Mouse (Mus musculus) thymus, postnatal 14 days (tissue): ENCODE data around the gene Ganc.

ENCODE experiments used
- DNase-seq: peaks from one replicate; pipeline ENCODE4 v3.0.0; 2021

The Ganc gene

GRCm38 (mm10) chr2:120452600-120452999, 48.9 kb downstream of the Ganc start:
- no peak for DNase-seq

DNA sequence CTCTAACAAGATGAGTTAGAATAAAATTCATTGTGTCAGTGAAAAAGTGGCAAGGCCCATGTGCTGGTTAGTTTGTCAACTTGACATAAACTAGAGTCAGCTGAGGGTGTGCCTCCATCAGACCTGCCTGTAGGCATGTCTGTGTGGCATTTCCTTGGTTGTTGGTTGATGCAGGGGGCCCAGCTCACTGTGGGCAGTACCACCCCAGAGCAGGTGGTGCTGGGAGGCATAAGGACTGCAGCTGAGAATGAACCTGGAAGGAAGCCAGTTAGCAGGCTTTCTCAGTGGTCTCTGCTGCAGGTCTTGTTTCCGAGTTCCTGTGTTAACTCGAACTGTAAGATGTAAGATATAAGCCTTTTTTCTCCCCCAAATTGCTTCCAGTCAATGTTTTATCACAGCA, 51.3 kb downstream of the Ganc start:
- peak; percentile 84 for DNase-seq

GRCm38 (mm10) chr2:120455719-120456118, 52.0 kb downstream of the Ganc start, which contains the start of gene Capn3:
Capn3 (plus strand) TSS chr2:120456019.
- no peak for DNase-seq

- no peak for DNase-seq
Observed at GRCm38 (mm10) chr2:120460216-120460615, 56.5 kb downstream of the Ganc start.

GRCm38 (mm10) chr2:120463328-120463727, 59.6 kb downstream of the Ganc start:
- no peak for DNase-seq

GRCm38 (mm10) chr2:120464091-120464490, 60.4 kb downstream of the Ganc start:
- no peak for DNase-seq

DNA sequence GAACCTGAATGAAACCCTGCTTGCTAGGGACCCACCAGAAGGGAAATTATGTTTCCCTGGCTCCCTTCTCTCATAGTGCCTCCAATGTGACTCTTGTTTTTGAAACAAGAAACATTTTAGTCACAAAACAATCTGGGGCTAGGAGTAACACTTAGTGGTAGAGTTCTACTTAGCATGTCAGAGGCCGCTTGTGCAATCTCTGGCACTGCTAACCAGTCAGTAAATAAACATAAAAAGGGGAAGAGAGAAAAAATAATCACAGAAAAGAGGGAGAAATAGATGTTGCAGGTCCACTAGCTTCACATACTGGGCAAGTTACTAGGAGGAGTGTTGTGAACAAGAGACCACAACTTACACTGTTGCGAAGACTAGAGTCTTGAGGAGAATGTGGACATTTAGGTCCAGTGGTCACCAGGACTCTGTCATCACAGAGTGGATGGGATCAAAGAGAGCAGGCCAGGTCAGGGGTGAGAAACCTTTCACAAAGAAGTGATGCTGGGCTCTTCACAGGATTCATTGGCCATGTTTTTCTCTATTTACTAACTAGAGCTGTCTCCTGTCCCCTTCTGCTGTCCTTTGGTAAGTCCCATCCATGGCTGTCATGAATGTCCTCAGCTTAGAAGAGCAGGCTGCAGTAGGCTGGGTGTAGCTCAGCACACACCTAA, 61.2 kb downstream of the Ganc start:
- no peak for DNase-seq

GRCm38 (mm10) chr2:120465397-120465785, 61.7 kb downstream of the Ganc start:
- no peak for DNase-seq

DNA sequence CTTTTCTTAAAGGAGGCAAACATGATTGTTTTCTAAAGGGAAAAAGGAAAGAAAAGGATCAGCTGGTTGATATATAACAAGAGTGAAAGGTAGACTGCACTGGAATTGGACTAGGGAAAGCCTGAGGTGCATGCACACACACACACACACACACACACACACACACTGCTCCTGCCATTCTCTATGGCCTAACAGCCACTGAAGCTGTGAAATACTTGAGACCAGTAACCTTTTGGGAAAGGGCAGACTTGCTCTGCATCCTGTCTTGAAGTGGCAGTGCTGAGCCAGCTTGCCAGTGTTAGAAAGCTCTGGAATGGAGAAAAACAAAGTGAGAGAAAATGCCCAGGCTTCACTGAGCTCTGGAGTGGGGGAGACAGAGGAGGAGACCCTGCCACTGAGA, 64.3 kb downstream of the Ganc start:
- DNase-seq = no peak

DNA sequence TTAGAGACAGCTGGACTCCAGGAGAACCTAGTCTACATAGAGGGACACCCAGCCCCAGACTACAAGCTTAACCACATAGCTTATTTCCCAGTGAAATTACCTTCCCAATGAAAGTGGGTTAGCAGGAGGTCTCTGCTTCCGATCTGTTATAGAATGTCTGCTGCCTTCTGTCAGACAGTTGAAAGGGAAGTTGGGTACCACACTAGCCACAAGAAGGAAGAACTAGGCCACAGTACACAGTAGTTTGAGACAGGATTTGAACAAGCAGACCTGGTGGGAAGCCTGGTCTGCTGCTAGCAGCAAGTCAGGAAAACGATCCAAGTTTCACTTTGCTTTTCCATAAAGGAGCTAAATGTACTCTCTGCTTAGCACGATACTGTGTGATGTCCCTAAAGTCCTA, 65.5 kb downstream of the Ganc start:
- DNase-seq = peak; percentile 67

GRCm38 (mm10) chr2:120469715-120470114, 66.0 kb downstream of the Ganc start:
- DNase-seq = no peak

- no peak for DNase-seq
Observed at GRCm38 (mm10) chr2:120470856-120471255, 67.2 kb downstream of the Ganc start.

GRCm38 (mm10) chr2:120476277-120477087, 72.8 kb downstream of the Ganc start:
- no peak for DNase-seq

DNA sequence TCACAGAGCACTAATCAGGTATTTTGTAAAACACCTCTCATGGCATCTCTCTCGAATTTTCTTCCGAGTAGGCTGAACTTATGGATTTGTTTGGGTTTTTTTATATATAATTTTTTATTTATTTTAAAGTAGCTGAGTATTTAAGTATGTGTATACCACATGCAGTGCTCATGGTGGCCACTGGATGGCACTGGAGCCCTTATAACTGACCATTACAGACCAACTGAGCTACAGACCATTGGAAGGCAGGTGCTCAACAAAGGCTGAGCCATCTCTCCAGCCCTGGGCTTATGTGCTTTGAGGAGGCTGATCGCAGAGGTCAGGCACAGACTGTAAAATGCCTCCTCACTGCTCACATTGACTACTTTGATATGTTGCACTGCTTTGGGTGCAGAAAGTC, 74.9 kb downstream of the Ganc start:
- DNase-seq = peak; percentile 88

GRCm38 (mm10) chr2:120481921-120482320, 78.2 kb downstream of the Ganc start:
- no peak for DNase-seq

DNA sequence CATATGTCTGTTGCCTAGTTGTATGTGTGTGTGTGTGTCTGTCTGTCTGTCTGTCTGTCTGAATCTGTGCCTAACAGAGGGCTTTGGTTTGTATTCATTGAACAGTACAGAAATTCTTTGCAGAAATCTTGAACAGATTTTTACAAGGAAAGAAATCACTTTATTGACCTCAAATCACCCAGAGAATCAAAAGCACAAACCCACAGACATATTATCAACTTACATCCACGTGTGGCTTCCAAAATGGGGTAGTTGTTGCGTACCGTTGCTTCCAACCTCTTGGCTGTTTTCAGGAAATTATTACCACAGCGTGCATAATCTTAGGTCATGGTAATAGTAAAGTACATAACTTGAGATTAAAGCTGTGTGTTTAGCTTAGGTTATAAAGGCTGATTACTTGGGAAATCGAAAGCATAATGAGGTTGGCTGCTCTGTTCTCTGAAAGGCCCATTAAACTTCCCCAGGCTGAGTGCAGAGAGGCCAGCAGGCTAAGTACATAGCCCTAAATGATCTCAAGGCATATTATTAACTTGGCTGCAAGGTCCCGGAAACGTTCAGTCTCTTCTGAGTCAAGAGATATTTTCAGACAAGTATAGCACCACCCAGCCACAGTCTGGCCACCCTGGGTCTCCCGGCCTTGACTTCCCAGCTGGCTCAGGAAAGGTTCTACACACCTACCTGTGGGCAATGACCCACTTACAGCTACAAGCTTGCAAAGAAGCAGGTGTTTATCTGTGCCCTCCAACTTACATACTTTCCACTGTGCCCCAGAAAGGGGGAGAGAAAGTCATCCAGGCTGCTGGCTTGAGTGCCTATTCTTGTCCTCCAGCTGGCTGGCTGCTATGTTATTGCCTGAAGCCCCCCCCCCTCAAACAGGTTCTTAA, 79.1 kb downstream of the Ganc start:
- peak; percentile 77 for DNase-seq

- peak; percentile 52 for DNase-seq
Observed at GRCm38 (mm10) chr2:120484241-120484640, 80.5 kb downstream of the Ganc start.

- DNase-seq = no peak
Observed at GRCm38 (mm10) chr2:120493254-120493653, 89.6 kb downstream of the Ganc start.

- no peak for DNase-seq
Observed at GRCm38 (mm10) chr2:120496511-120496910, 92.8 kb downstream of the Ganc start.

DNA sequence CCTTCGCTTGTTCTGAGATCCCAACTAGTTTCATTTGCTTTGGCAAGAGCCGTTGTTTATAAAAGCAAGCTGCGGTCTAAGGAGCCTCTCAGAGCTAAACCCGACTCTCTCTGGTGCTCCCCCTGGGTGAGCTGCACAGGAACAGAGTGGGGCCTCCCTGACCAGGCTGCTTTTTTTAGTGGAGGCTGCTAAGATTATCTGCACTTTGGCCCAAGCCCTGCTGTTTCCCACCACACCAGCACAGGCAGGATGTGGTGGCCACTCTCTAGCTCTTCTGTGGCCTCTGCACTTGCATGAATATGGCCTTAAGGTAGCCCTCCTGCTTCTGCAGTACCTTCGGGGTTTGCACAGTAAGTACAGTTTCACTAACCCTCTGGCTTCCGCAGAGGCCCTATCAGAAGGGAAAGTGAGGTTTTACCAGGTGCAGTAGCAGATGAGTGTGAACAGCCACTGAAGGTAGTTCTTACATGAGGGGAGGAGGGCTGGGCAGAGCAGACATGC, 96.3 kb downstream of the Ganc start:
- peak; percentile 88 for DNase-seq

DNA sequence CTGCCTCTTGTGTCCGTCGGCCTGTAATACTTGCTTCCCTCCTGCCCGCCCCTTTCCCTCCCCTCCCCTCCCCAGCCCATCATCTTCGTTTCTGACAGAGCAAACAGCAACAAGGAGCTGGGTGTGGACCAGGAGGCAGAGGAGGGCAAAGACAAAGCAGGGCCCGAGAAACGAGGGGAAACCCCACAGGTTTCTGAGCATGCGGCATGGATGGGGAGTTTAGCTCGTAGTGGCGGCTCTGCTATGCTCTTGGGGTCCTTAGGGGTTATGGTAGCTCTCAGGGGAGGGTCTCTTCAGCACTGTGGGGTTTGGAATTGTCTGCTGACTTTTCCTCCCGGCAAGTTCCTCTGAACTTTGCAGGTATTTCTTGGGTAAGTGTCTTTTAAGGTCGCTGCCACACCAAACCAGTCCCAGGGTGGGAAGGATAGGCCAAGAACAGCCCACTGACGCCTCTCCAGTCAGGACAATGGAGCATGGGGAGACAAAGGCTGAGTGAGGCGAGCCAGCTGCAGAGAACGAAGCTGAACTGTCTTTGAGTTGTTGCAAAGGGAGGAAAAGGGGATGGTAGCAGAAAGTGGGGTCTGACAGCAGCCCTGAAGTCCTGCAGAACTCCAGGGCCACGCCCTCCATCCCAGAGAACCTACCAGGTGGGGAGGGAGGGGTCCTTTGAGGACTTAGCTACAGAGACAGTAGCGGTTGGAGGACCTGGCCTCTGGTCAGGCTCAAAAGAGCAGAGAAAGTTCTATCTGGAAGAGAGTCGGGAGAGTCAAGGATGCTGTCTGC, 97.6 kb downstream of the Ganc start:
- peak; percentile 70 for DNase-seq

DNA sequence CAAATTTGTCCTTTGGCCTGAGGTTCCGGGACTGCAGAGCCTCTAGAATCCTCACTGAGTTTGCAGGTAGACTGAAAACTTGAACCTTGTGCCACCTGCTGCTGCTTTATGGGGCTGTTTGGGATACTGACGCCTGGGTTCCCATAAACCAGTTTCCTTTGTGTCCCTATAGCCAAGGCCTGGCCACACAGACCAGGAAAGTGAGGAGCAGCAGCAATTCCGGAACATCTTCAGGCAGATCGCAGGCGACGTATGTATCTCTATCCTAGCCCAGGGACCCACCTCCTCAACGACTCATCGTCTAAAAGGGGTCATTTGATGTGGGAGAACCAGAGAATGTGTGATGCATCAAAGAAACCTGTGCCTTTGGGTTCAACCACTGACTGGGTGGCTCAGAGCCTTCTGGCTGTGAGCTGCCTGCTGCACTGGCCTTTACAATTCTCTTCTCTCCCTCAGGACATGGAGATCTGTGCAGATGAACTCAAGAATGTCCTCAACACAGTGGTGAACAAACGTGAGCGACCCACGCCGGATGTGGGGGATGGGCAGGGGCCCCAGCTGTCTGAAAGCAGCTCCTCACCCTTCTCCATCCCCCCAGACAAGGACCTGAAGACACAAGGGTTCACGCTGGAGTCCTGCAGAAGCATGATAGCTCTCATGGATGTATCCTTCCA, 98.4 kb downstream of the Ganc start:
- peak; percentile 96 for DNase-seq
